In genomic region chr16:95398761-95399343, GRCm38 (mm10) we compare ENCODE assay signal across 13 mouse cellular contexts.
DNase-seq lines count a peak whose midpoint lies in the region; ATAC-seq lines count a peak whose summit lies in the region.
"Had no signal": no experiment of that assay in that cellular context is flagged by ENCODE, and none has a peak within 500 bp of the region (broad histone marks: within the 10 kb centered on the region; RNA-seq: fewer than 3 reads in every experiment).

No protein-coding gene starts in this region.

- no peaks in the 10 kb centered on the region for H3K27me3 ChIP-seq in heart, embryonic 15.5 days
- 0 out of 2 replicates have a peak, but pooled peaks cover 3% of the 10 kb centered on the region for H3K27me3 ChIP-seq in limb, embryonic 12.5 days
- H3K27me3 ChIP-seq: forebrain, embryonic 12.5 days; neural tube, embryonic 13.5 days had no signal

- H3K4me2 ChIP-seq in heart, embryonic 15.5 days = no peak overlapping the region
- no peak overlapping the region for H3K4me2 ChIP-seq in limb, embryonic 12.5 days
- H3K4me2 ChIP-seq: forebrain, embryonic 12.5 days; neural tube, embryonic 13.5 days had no signal

- H3K27ac ChIP-seq in heart, embryonic 15.5 days = peak overlapping the region; percentile 3; the same call in 1 of the 2 replicates
- H3K27ac ChIP-seq in limb, embryonic 12.5 days = peak overlapping the region; percentile 81
- H3K27ac ChIP-seq: forebrain, embryonic 12.5 days; neural tube, embryonic 13.5 days had no signal

- H3K4me1 ChIP-seq in heart, embryonic 15.5 days (replicated peaks) = peaks cover 10% of the 10 kb centered on the region
- H3K4me1 ChIP-seq in limb, embryonic 12.5 days (replicated peaks) = peaks cover 2% of the 10 kb centered on the region; the same call in 1 of the 2 replicates
- H3K4me1 ChIP-seq: forebrain, embryonic 12.5 days had no signal

- intact Hi-C loops in heart, postnatal 10 days (cut with DNase I) = no loop called here

- H3K4me3 ChIP-seq in heart, embryonic 15.5 days = no peak overlapping the region
- H3K4me3 ChIP-seq in limb, embryonic 12.5 days (replicated peaks) = no peak overlapping the region
- H3K4me3 ChIP-seq: forebrain, embryonic 12.5 days; neural tube, embryonic 13.5 days had no signal

- no peak for DNase-seq in heart, postnatal 10 days
- peak; percentile 59 for DNase-seq in right cerebral cortex, adult 18-20 months
- DNase-seq in right cerebral cortex, postnatal 4 days = no peak
- DNase-seq in urinary bladder, postnatal 10 days (ENCODE audit: low spot score) = no peak
- no peak for DNase-seq in adipocyte (ENCODE audit: low spot score)
- DNase-seq: adrenal gland, postnatal 14 days; lung, postnatal 10 days; midbrain, embryonic 14.5 days; retina, postnatal 1 day had no signal

- H3K36me3 ChIP-seq in heart, embryonic 15.5 days = no peaks in the 10 kb centered on the region
- H3K36me3 ChIP-seq in limb, embryonic 12.5 days = no peaks in the 10 kb centered on the region
- H3K36me3 ChIP-seq: forebrain, embryonic 12.5 days; neural tube, embryonic 13.5 days had no signal

- H3K9ac ChIP-seq in heart, embryonic 15.5 days = no peak overlapping the region
- no peak overlapping the region for H3K9ac ChIP-seq in limb, embryonic 12.5 days (replicated peaks)
- H3K9ac ChIP-seq: forebrain, embryonic 12.5 days; neural tube, embryonic 13.5 days had no signal

- no peaks in the 10 kb centered on the region for H3K9me3 ChIP-seq in heart, embryonic 15.5 days (replicated peaks)
- H3K9me3 ChIP-seq in limb, embryonic 12.5 days = no peaks in the 10 kb centered on the region
- H3K9me3 ChIP-seq: forebrain, embryonic 12.5 days; neural tube, embryonic 13.5 days had no signal

- no peak for ATAC-seq in heart, embryonic 15.5 days (replicated peaks; ENCODE audit: insufficient number of reproducible peaks, insufficient read depth, low FRiP score, low read depth)
- ATAC-seq in limb, embryonic 12.5 days (ENCODE audit: insufficient number of reproducible peaks, insufficient read depth, low FRiP score, low TSS enrichment, low read depth) = peak; percentile 52

- 51% methylated on average over 11 of the region's 11 CpGs for WGBS in heart, embryonic 15.5 days
- 66% methylated on average over 11 of the region's 11 CpGs for WGBS in limb, embryonic 12.5 days
